Mouse (Mus musculus) kidney, adult 9 months (tissue): Measurements from ENCODE around the gene Amy1.
"Not testable (repeated sequence)": the region's sequence is repeated elsewhere in the genome, so short reads cannot be mapped to it uniquely, and the experiment has no call there.

Source experiments
- DNase-seq: peaks from one replicate; pipeline ENCODE4 v3.0.0; 2022

The Amy1 gene

GRCm38 (mm10) chr3:113606599-113606998 is at the start of gene Amy1:
Gene Amy1, minus strand, starts transcription at chr3:113606699.
- no peak for DNase-seq

GRCm38 (mm10) chr3:113654335-113654734 is 47.8 kb upstream of the Amy1 start:
- no peak for DNase-seq

DNA sequence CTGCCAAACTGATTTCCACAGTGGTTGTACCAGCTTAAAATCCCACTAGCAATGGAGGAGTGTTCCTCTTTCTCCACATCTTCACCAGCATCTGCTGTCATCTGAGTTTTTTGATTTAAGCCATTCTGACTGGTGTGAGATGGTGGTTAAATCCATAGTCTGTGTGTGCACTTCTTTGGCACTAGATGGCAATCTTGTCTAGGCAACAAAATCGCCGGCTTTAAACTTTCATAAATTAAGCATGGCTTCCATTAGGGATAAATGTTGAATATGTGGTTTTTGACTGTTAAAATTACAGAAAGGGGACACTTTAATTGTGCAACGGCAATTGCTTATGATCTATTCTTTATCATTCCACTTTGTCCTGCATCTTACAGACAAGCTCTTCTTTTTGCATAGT is 44.9 kb upstream of the Amy1 start:
- not testable (repeated sequence) for DNase-seq

DNA sequence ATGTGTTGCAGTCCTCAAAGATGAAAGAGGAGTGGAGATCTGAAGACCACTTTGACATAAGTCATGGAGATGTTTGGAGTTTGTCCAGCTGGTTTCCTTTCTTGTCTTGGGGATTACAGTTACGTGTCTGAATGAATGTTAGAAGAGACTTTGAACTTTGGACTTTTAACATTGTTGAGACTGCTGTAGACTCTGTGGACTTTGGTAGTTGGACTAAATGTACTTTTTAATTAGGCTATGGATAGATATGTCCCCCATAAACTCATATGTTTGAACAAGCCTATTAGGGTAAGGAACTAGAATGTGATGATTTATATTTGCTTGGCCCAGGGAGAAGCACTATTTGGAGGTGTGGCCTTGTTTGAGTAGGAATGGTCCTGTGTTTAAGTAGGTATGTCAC is 33.0 kb upstream of the Amy1 start:
- DNase-seq = peak; percentile 31

GRCm38 (mm10) chr3:113634220-113634619 is 27.7 kb upstream of the Amy1 start:
- no peak for DNase-seq

GRCm38 (mm10) chr3:113631611-113632010 is 25.1 kb upstream of the Amy1 start:
- no peak for DNase-seq

DNA sequence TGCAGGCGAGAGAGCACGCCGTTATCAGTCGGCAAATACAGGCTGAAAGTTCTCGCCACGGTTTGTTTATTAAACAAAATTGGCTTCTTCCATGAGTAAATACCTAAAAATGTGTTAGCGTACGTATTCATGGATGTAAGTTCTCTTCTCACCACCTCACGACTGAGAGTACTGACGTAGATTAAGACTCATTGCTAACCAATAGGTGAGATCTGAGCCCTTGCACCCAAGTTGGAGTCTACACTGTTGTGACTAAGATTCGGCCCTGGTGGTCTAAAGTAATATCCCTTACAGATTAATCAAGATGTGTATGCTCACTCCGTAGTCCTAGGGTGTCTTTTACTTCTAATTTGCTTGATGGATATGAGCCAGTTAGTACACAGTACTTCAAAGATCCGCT is 24.1 kb upstream of the Amy1 start:
- peak; percentile 18 for DNase-seq

DNA sequence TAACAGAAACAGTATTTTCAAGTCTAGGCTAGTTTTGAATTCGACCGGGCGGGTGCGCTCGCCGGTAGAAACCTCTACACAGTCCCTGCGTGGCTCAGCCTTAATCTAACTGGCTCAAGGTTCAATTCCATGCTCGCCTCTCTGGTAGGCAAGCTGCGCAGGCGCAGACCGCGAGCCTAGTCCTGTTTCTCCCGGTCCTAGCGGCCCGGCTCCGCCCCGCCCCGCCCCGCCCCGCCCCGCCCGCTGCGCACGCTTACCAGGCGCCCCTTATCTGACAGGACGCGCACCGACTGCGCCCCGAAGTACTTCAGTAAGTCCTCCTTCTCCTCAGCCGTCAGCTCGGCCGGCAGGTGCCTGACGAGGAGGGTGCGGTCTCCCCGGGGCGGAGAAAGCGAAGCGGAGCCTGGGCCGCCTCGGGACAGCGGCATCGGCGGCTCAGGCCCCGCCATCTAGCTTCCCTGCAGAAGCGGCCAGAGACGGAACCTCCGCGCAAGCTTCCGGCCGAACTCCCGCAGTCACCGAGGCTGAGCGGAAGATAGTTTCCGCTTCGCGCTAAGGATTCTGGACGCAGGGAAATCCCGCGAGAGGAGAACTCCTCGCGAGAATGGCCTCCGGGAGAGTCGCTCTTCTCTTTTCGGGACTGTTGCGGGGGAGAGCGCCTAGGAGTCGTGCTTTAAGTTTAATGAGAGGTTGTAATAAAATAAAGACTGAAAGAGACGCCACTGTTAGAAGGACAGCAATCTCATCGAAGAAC is 23.3 kb upstream of the Amy1 start, which contains the start of gene Rnpc3:
Rnpc3 (minus strand) TSS at position 544 of the 754 bp plus-strand sequence.
- peak; percentile 96 for DNase-seq

DNA sequence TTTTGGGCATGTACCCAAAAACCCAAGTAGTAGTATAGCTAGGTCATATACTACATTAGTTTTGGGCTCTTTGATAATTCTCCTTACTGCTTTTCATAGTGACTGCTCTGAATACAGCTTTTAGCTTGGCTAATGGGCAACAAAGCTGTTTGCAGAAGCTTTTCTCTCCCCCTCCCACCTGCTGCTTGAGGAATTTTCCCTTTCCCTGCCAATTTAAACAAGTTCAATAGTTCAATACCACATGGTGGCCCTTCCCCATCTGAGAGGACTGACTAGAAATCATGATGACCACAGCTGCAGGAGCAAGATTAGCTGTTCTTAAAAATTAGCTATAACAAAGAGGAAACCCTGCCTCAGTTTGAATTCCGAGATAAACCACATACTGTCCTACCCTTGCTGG is 15.7 kb downstream of the Amy1 start:
- no peak for DNase-seq

GRCm38 (mm10) chr3:113574578-113574977 is 31.9 kb downstream of the Amy1 start:
- no peak for DNase-seq

DNA sequence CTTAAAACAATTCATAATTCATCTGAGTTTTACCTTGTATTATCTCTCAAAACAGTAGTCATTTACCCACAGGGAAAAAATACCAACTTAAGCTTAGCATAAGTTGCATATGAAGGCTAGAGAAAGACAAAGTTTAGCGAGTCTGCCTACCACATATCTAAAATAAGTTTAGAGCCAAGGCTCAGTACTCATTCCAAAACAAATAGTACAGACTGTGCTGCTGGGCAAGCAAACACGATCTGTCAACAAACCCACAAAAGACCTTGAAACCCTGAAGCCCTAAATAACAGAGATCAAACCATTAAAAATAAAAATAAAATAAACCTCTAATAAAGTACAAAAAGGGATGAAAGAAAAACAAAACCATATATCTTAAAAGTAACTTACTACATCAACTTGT is 32.4 kb downstream of the Amy1 start:
- DNase-seq = no peak

- DNase-seq = no peak
Measured at GRCm38 (mm10) chr3:113572158-113572557, 34.3 kb downstream of the Amy1 start.

- no peak for DNase-seq
Measured at GRCm38 (mm10) chr3:113539692-113540091, 66.8 kb downstream of the Amy1 start.

- not testable (repeated sequence) for DNase-seq
Measured at GRCm38 (mm10) chr3:113532328-113532727, 74.2 kb downstream of the Amy1 start, which contains the start of gene Amy2a1. Gene Amy2a1, minus strand, starts transcription at chr3:113532428.
